Mouse (Mus musculus) forebrain, embryonic 16.5 days (tissue): ENCODE data around the gene Trnt1. TPM values are rescaled to one million over a fixed set of nuclear protein-coding genes. Genes with fewer than 3 reads are reported as not detected.

Experiments used
- polyA plus RNA-seq: library from polyadenylated mRNA; unstranded; fragments of >200 nt; fragmentation: Nextera tagmentation; extraction: Ambion mirVana; gene quantifications from 2 replicates; pipeline ENCODE4 v1.2.1, GENCODE M21; 2015

Gene Trnt1
- polyA plus RNA-seq, 1 experiment from 2014 or later: 66.6 TPM

Other genes with a start within 250 kb of the Trnt1 start
- not detected in 2 replicates for gene Il5ra, start 20.1 kb upstream of the Trnt1 start, polyA plus RNA-seq
- gene Crbn, start 31.0 kb downstream of the Trnt1 start, polyA plus RNA-seq: 67.4 and 74.3 TPM in 2 replicates